Mouse (Mus musculus) thymus, postnatal 25 days (tissue): Measurements from ENCODE around the gene Chd3.
"Not testable (repeated sequence)": the region's sequence is repeated elsewhere in the genome, so short reads cannot be mapped to it uniquely, and the experiment has no call there.

ENCODE experiments used
- DNase-seq: peaks from one replicate; pipeline ENCODE4 v3.0.0; 2022

Gene Chd3

DNA sequence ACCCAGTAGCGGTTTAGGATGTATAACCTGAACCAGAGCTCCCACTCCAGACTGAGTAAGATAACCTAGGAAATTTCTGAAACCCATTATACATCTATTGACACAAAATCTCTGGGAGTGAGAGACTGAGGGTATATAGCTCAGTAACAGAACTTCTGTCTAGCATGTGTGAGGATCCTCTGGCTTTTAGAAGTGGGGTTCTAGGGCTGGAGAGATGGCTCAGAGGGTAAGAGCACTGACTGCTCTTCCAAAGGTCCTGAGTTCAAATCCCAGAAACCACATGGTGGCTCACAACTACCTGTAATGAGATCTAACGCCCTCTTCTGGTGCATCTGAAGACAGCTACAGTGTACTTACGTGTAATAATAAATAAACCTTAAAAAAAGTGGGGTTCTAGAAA, 51.2 kb downstream of the Chd3 start:
- DNase-seq: not testable (repeated sequence)

GRCm38 (mm10) chr11:69316361-69316760, 52.8 kb downstream of the Chd3 start:
- no peak for DNase-seq

- no peak for DNase-seq
Measured at GRCm38 (mm10) chr11:69311266-69311665, 57.9 kb downstream of the Chd3 start.

- DNase-seq: no peak
Measured at GRCm38 (mm10) chr11:69306039-69306438, 63.2 kb downstream of the Chd3 start.

DNA sequence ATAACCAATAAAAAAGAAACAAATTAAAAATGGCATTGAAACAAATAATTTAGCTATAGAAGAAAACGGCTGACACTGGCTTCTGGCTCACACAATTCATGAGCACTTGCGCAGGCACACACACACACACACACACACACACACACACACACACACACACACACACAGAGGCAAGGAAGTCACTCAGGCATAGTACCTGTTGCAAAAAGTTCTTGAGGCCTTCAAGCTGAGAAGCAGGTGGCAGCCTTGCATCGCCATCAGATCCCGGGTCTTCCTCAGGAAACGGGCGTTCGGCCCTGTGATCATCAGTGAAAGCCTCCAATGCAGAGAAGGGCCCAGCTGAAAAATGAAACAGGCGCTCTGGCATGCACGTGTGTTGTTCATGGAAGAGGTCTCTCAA, 63.9 kb downstream of the Chd3 start:
- no peak for DNase-seq

GRCm38 (mm10) chr11:69302817-69303216, 66.4 kb downstream of the Chd3 start:
- no peak for DNase-seq

DNA sequence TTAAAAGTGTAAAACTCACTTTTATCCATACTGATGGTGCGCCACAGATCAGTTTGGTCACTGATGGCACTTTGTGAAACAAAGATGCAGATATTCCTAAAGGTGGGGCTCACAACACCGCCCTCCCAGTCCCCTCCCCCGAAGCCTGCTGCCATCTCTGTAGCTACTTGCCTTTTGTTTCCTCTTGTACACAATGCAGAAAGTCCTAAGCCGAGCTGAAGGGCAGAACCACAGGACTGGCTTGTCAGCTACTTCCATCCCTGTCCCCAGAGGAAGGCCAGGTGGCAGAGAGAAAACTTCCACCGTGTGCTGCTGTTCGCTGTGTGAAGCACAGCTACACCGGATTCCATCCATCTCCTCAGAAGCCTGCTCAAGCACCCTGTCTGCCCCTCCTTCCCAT, 71.0 kb downstream of the Chd3 start:
- DNase-seq: no peak

DNA sequence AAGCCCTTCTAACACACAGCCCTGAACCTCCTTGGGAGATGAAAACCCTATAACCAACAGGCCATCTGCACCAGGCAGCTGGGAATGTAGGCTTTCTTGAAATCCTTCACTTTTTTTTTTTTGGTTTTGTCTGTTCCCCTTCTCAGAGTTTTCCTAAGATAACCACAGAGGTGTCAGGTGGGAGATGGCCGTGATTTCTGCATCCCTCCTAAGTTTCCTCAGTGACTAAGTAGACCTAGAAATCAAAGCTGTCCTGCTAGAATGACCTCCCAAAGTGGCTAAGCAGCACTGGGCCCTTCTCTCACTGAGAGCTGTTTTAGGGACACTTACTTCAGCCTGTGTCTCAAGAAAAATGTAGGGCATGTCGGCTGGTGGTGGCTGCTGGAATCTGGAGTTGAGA, 71.4 kb downstream of the Chd3 start:
- DNase-seq: no peak

- DNase-seq: no peak
Measured at GRCm38 (mm10) chr11:69295286-69295685, 73.9 kb downstream of the Chd3 start.
